Mouse (Mus musculus) MEL (cell line): ENCODE results near the gene Grk3. TPM values are rescaled to one million over a fixed set of nuclear protein-coding genes. Genes with fewer than 3 reads are reported as not detected.

Experiments used
- DNase-seq: peaks from one replicate; pipeline ENCODE4 v3.0.0; 2011; ENCODE audit warnings: low read depth, low spot score
- H3K27ac ChIP-seq: 2 replicates; pipeline ENCODE4 v1.5.1; 2012; ENCODE audit warnings: low read depth, mild to moderate bottlenecking, control low read depth, low read length, moderate library complexity; ENCODE audit not compliant: control insufficient read depth
- H3K27me3 ChIP-seq, 2 experiments: fragments of 150-350 bp in 1 of 2; sonication (generic) in 1 of 2; 2 replicates each; pipeline ENCODE4 v1.6.1; 2012; ENCODE audit warnings: low read length in 2 of 2, mild to moderate bottlenecking in 2 of 2, improper control_type of control experiment in 1 of 2, moderate library complexity in 1 of 2; ENCODE audit not compliant: insufficient read depth in 2 of 2, control insufficient read depth in 1 of 2
- H3K36me3 ChIP-seq, 2 experiments: 2 replicates each; pipeline ENCODE4 v1.6.1; 2012 to 2014; ENCODE audit warnings: low read length in 2 of 2, improper control_type of control experiment in 1 of 2, inconsistent platforms in 1 of 2, mild to moderate bottlenecking in 1 of 2; ENCODE audit not compliant: insufficient read depth in 2 of 2, control insufficient read depth in 1 of 2
- H3K4me1 ChIP-seq, 2 experiments: fragments of 150-350 bp in 1 of 2; sonication (generic) in 1 of 2; 2 replicates each; pipeline ENCODE4 v1.6.1; 2012; ENCODE audit warnings: low read length in 2 of 2, improper control_type of control experiment in 1 of 2, mild to moderate bottlenecking in 1 of 2; ENCODE audit not compliant: insufficient read depth in 2 of 2, control insufficient read depth in 1 of 2
- H3K4me3 ChIP-seq, 2 experiments: fragments of 150-350 bp in 1 of 2; sonication (generic) in 1 of 2; 2 replicates each; pipeline ENCODE4 v1.5.1; 2012; ENCODE audit warnings: low read depth in 2 of 2, low read length in 2 of 2, mild to moderate bottlenecking in 2 of 2, moderate library complexity in 2 of 2, control low read depth in 1 of 2, improper control_type of control experiment in 1 of 2; ENCODE audit not compliant: control insufficient read depth in 1 of 2, insufficient read depth in 1 of 2
- H3K79me2 ChIP-seq: 2 replicates; pipeline ENCODE4 v1.6.1; 2012; ENCODE audit warnings: mild to moderate bottlenecking, low read length, moderate library complexity; ENCODE audit not compliant: control insufficient read depth, poor library complexity, insufficient read depth
- H3K9ac ChIP-seq: 2 replicates; pipeline ENCODE4 v1.6.1; 2012; ENCODE audit warnings: low read depth, mild to moderate bottlenecking, control low read depth, low read length, moderate library complexity; ENCODE audit not compliant: control insufficient read depth, poor library complexity, severe bottlenecking
- H3K9me3 ChIP-seq: fragments of 150-350 bp; sonication (generic); replicated peaks from 2 replicates; pipeline ENCODE4 v1.6.1; 2012; ENCODE audit warnings: mild to moderate bottlenecking, low read length, improper control_type of control experiment, moderate library complexity; ENCODE audit not compliant: insufficient read depth
- CHD1 ChIP-seq: IDR thresholded peaks from 2 replicates; pipeline ENCODE4 v1.6.1; 2012; ENCODE audit warnings: low read depth, mild to moderate bottlenecking, inconsistent platforms, low read length, improper control_type of control experiment
- CTCF ChIP-seq, 3 experiments: IDR thresholded peaks in 2 of 3; conservative IDR thresholded peaks in 1 of 3; 2 replicates each; pipeline ENCODE4 v1.5.1; 2011 to 2012; ENCODE audit warnings: low read length in 3 of 3, low read depth in 2 of 3, mild to moderate bottlenecking in 2 of 3, improper control_type of control experiment in 1 of 3, inconsistent platforms in 1 of 3, mixed read lengths in 1 of 3, moderate library complexity in 1 of 3; ENCODE audit not compliant: control insufficient read depth in 1 of 3, insufficient read depth in 1 of 3, poor library complexity in 1 of 3, severe bottlenecking in 1 of 3
- EP300 ChIP-seq, 2 experiments: IDR thresholded peaks; 2 replicates each; pipeline ENCODE4 v1.6.1; 2011; ENCODE audit warnings: improper control_type of control experiment in 2 of 2, low read length in 2 of 2, low read depth in 1 of 2, mild to moderate bottlenecking in 1 of 2
- ETS1 ChIP-seq: IDR thresholded peaks from 2 replicates; pipeline ENCODE4 v1.6.1; 2012; ENCODE audit warnings: low read depth, mild to moderate bottlenecking, inconsistent platforms, low read length, improper control_type of control experiment, moderate library complexity
- GABPA ChIP-seq: IDR thresholded peaks from 2 replicates; pipeline ENCODE4 v1.6.1; 2012; ENCODE audit warnings: low read depth, mild to moderate bottlenecking, inconsistent platforms, low read length, improper control_type of control experiment, moderate library complexity
- GATA1 ChIP-seq: IDR thresholded peaks from 2 replicates; pipeline ENCODE4 v1.6.1; 2011; ENCODE audit warnings: low read depth, low read length, improper control_type of control experiment
- KAT2A ChIP-seq: conservative IDR thresholded peaks from 2 replicates; pipeline ENCODE4 v1.6.1; 2012; ENCODE audit warnings: low read depth, low read length, improper control_type of control experiment, inconsistent platforms
- MEF2A ChIP-seq: IDR thresholded peaks from 2 replicates; pipeline ENCODE4 v1.6.1; 2014; ENCODE audit warnings: low read depth, mild to moderate bottlenecking, inconsistent platforms, low read length, improper control_type of control experiment; ENCODE audit not compliant: poor library complexity, insufficient replicate concordance, severe bottlenecking; ENCODE audit errors: extremely low read depth
- MXI1 ChIP-seq: IDR thresholded peaks from 2 replicates; pipeline ENCODE4 v1.6.1; 2011; ENCODE audit warnings: mild to moderate bottlenecking, low read depth, low read length, improper control_type of control experiment
- MYB ChIP-seq: IDR thresholded peaks from 2 replicates; pipeline ENCODE4 v1.6.1; 2011; ENCODE audit warnings: mild to moderate bottlenecking, low read depth, low read length, improper control_type of control experiment
- MYC ChIP-seq: IDR thresholded peaks from 2 replicates; pipeline ENCODE4 v1.6.1; 2011; ENCODE audit warnings: low read depth, mild to moderate bottlenecking, low read length, improper control_type of control experiment, moderate library complexity
- NRF1 ChIP-seq: IDR thresholded peaks from 2 replicates; pipeline ENCODE4 v1.6.1; 2014; ENCODE audit warnings: low read depth, mild to moderate bottlenecking, inconsistent platforms, low read length, improper control_type of control experiment, moderate library complexity; ENCODE audit not compliant: poor library complexity, insufficient read depth, severe bottlenecking
- POLR2A ChIP-seq, 2 experiments: IDR thresholded peaks; 2 replicates each; pipeline ENCODE4 v1.6.1; 2011 to 2012; ENCODE audit warnings: low read length in 2 of 2, mild to moderate bottlenecking in 2 of 2, control low read depth in 1 of 2, improper control_type of control experiment in 1 of 2, low read depth in 1 of 2, moderate library complexity in 1 of 2; ENCODE audit not compliant: control insufficient read depth in 1 of 2, insufficient read depth in 1 of 2, poor library complexity in 1 of 2
- POLR2AphosphoS2 ChIP-seq: IDR thresholded peaks from 2 replicates; pipeline ENCODE4 v1.6.1; 2011; ENCODE audit warnings: low read length, improper control_type of control experiment
- SMC3 ChIP-seq: IDR thresholded peaks from 2 replicates; pipeline ENCODE4 v1.6.1; 2011; ENCODE audit warnings: low read depth, low read length, improper control_type of control experiment
- TCF12 ChIP-seq: IDR thresholded peaks from 2 replicates; pipeline ENCODE4 v1.6.1; 2014; ENCODE audit warnings: low read depth, mild to moderate bottlenecking, inconsistent platforms, low read length, improper control_type of control experiment, moderate library complexity
- ZKSCAN1 ChIP-seq: IDR thresholded peaks from 2 replicates; pipeline ENCODE4 v1.6.1; 2012; ENCODE audit warnings: low read depth, mild to moderate bottlenecking, inconsistent platforms, low read length, improper control_type of control experiment, moderate library complexity
- ZMIZ1 ChIP-seq: IDR thresholded peaks from 2 replicates; pipeline ENCODE4 v1.6.1; 2012; ENCODE audit warnings: low read depth, mild to moderate bottlenecking, inconsistent platforms, low read length, improper control_type of control experiment, moderate library complexity
- polyA plus RNA-seq, 2 experiments: library from polyadenylated mRNA; stranded (reverse) in 1 of 2; unstranded in 1 of 2; fragments of >175 nt in 1 of 2; fragments of >200 nt in 1 of 2; gene quantifications; 2 replicates each; pipeline versions ENCODE4 v1.2.1 to v1.2.4; 2012; ENCODE audit warnings: low replicate concordance in 2 of 2, low read depth in 1 of 2; ENCODE audit not compliant: insufficient read length in 2 of 2, insufficient read depth in 1 of 2, missing spikeins in 1 of 2
- total RNA-seq: library from RNA; depleted of rRNA; stranded (reverse); fragments of 300-350 nt; gene quantifications from 2 replicates; pipeline ENCODE4 v1.2.3, GENCODE M21; 2012

Grk3 gene
- total and polyA plus RNA-seq, 3 experiments: not detected

DNA sequence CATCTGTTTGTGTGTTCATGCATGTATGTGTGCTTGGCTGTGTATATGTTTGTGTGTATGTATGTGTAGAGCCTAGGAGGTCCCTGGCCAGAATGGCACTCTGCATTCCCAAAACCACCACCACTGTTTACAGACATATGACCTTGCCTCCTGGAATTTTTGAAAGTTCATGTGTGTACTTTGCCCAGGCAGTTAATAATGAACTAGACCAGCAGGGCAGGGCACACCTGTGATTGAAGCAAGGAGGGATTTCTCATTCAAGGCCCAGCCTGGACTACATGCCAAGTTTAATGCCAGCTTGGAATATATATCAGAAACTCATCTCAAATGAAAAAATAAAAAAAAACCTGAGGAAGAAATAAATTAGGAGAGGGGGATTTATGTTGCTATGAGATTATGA, 93.7 kb downstream of the Grk3 start:
- TF ChIP-seq MYC: no peak
- TF ChIP-seq MEF2A: no peak
- no peak for TF ChIP-seq NRF1
- TF ChIP-seq EP300 (IDR thresholded peaks at IDR 0.05; ENCODE audit: low read depth in 1 of 2, low read length in 2 of 2): no peak
- TF ChIP-seq POLR2A (IDR thresholded peaks at IDR 0.05; ENCODE audit: control insufficient read depth in 1 of 2, insufficient read depth in 1 of 2, low read depth in 1 of 2, low read length in 2 of 2, poor library complexity in 1 of 2): no peak
- TF ChIP-seq ZMIZ1: no peak
- TF ChIP-seq MYB: no peak
- TF ChIP-seq, all 39 proteins: peak for 0
- no peak overlapping the region for H3K27ac ChIP-seq
- H3K9me3 ChIP-seq: 0 out of 2 replicates have a peak, but pooled peaks cover 1% of the 10 kb centered on the region
- no peaks in the 10 kb centered on the region for H3K27me3 ChIP-seq
- H3K36me3 ChIP-seq: no peaks in the 10 kb centered on the region
- no peaks in the 10 kb centered on the region for H3K79me2 ChIP-seq
- no peak overlapping the region for H3K9ac ChIP-seq
- H3K4me1 ChIP-seq: no peaks in the 10 kb centered on the region
- no peak overlapping the region for H3K4me3 ChIP-seq
- no peak for DNase-seq

DNA sequence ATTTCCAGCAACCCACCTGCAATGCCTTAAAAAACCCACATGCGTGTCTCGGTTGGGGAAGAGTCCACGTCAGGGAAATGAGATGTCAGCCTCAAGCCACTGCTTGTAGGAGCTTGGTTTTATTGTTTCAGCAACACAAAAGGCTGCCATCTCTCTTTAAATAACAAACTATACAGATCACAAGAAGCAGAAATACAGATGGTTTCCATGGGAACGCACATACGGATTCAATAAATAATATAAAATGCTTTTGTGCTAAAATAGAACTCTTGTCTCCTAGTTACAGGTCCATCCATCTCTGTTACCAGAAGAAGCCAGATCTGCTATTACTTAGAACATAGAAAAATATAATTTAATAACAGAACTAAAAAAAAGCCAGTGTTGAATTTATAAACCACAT, 105.2 kb downstream of the Grk3 start:
- no peak for DNase-seq
- H3K36me3 ChIP-seq: no peaks in the 10 kb centered on the region
- no peaks in the 10 kb centered on the region for H3K4me1 ChIP-seq
- H3K4me3 ChIP-seq: no peak overlapping the region
- H3K79me2 ChIP-seq: no peaks in the 10 kb centered on the region
- H3K9me3 ChIP-seq: no peaks in the 10 kb centered on the region
- H3K27ac ChIP-seq: no peak overlapping the region
- no peak overlapping the region for H3K9ac ChIP-seq
- no peak for TF ChIP-seq GATA1
- no peak for TF ChIP-seq NRF1
- no peak for TF ChIP-seq CTCF (IDR thresholded peaks at IDR 0.05 in 2 of 3, conservative IDR thresholded peaks at IDR 0.05 in 1 of 3; ENCODE audit: control insufficient read depth in 1 of 3, insufficient read depth in 1 of 3, low read depth in 2 of 3, low read length in 3 of 3, poor library complexity in 1 of 3, severe bottlenecking in 1 of 3)
- TF ChIP-seq ZKSCAN1: no peak
- no peak for TF ChIP-seq POLR2AphosphoS2
- no peak for TF ChIP-seq MXI1
- TF ChIP-seq CHD1: no peak
- no peaks in the 10 kb centered on the region for H3K27me3 ChIP-seq

DNA sequence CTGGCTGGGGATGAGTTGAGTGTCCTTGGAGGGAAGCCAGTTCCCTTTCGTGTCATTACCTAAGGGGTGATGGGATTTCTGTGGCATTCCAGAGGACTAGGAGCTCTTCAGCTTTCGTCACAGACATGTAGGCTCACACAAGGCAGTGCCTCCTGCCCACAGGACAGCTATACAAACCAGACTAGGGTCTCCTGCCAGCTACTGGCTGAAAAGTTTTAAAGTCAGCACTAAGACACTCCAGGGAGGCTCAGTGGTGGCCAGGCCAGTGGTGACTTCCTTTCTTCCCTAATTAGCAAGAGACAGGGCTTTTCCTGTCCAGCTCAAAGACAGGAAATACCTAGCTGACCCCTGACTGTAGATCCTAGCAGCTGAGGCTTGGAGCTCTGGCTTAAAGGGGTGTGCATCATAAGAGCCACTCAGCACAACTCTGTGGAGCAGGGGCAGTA, 107.4 kb downstream of the Grk3 start:
- H3K4me1 ChIP-seq: no peaks in the 10 kb centered on the region
- no peak overlapping the region for H3K9ac ChIP-seq
- no peaks in the 10 kb centered on the region for H3K36me3 ChIP-seq
- no peaks in the 10 kb centered on the region for H3K27me3 ChIP-seq
- no peaks in the 10 kb centered on the region for H3K9me3 ChIP-seq
- H3K4me3 ChIP-seq: no peak overlapping the region
- TF ChIP-seq POLR2AphosphoS2 (no peak), GABPA (no peak), CTCF (IDR thresholded peaks at IDR 0.05 in 2 of 3, conservative IDR thresholded peaks at IDR 0.05 in 1 of 3; ENCODE audit: control insufficient read depth in 1 of 3, insufficient read depth in 1 of 3, low read depth in 2 of 3, low read length in 3 of 3, poor library complexity in 1 of 3, severe bottlenecking in 1 of 3) (no peak), ETS1 (no peak), MYC (no peak), KAT2A (no peak), SMC3 (no peak), NRF1 (no peak), ZKSCAN1 (no peak), ZMIZ1 (no peak), TCF12 (no peak)
- no peaks in the 10 kb centered on the region for H3K79me2 ChIP-seq
- H3K27ac ChIP-seq: no peak overlapping the region
- no peak for DNase-seq
